Mouse (Mus musculus) forebrain, postnatal 0 days (tissue): ENCODE data around the gene 2010111I01Rik. TPM values are rescaled to one million over a fixed set of nuclear protein-coding genes. Genes with fewer than 3 reads are reported as not detected.

Experiments used
- ATAC-seq: fragments of 200-750 bp; cut with Nextera tagmentation; 2 replicates; pipeline ENCODE4 v1.8.0; 2017; ENCODE audit warnings: mild to moderate bottlenecking, moderate library complexity
- DNase-seq: peaks from one replicate; pipeline ENCODE4 v3.0.0-alpha.2; 2015
- H3K27ac ChIP-seq: fragments of 300-500 bp; sonication (generic); 2 replicates; pipeline ENCODE4 v1.5.1; 2014; ENCODE audit warnings: low read depth, mild to moderate bottlenecking, antibody characterized with exemption, low read length, moderate library complexity, mixed read lengths
- H3K27me3 ChIP-seq: fragments of 300-500 bp; sonication (generic); 2 replicates; pipeline ENCODE4 v1.6.1; 2014; ENCODE audit warnings: mild to moderate bottlenecking, low read length, mixed read lengths; ENCODE audit not compliant: insufficient read depth
- H3K36me3 ChIP-seq: fragments of 300-500 bp; sonication (generic); 2 replicates; pipeline ENCODE4 v1.6.1; 2014; ENCODE audit warnings: mild to moderate bottlenecking, moderate library complexity; ENCODE audit not compliant: insufficient read depth
- H3K4me1 ChIP-seq: fragments of 300-500 bp; sonication (generic); 2 replicates; pipeline ENCODE4 v1.6.1; 2014; ENCODE audit warnings: antibody characterized with exemption; ENCODE audit not compliant: insufficient read depth
- H3K4me2 ChIP-seq: fragments of 300-500 bp; sonication (generic); 2 replicates; pipeline ENCODE4 v1.6.1; 2014; ENCODE audit warnings: low read depth, mild to moderate bottlenecking, moderate library complexity
- H3K4me3 ChIP-seq: fragments of 300-500 bp; sonication (generic); 2 replicates; pipeline ENCODE4 v1.5.1; 2014; ENCODE audit warnings: low read depth, low read length, mixed read lengths
- H3K9ac ChIP-seq: fragments of 300-500 bp; sonication (generic); 2 replicates; pipeline ENCODE4 v1.6.1; 2014; ENCODE audit warnings: mild to moderate bottlenecking
- H3K9me3 ChIP-seq: fragments of 300-500 bp; sonication (generic); 2 replicates; pipeline ENCODE4 v1.6.1; 2016; ENCODE audit warnings: low read length
- CTCF ChIP-seq: sonication (generic); IDR thresholded peaks from 2 replicates; pipeline ENCODE4 v1.5.1; 2016; ENCODE audit warnings: antibody characterized with exemption, control low read depth, low read depth
- WGBS: fragments of 180-500 bp; shearing (Covaris S2); extraction: QIAGEN DNeasy Blood & Tissue Kit; methylation state at CpG from one replicate; pipeline ENCODE4 v1.1.7; 2014; 5-methylcytosine and 5-hydroxymethylcytosine counted together
- polyA plus RNA-seq: library from polyadenylated mRNA; unstranded; fragments of >200 nt; fragmentation: Nextera tagmentation; extraction: Ambion mirVana; gene quantifications from 2 replicates; pipeline ENCODE4 v1.2.1, GENCODE M21; 2015
- total RNA-seq: library from RNA; depleted of rRNA; stranded (reverse); fragments of >200 nt; gene quantifications from 2 replicates; pipeline ENCODE4 v1.2.3, GENCODE M21; 2014

Gene 2010111I01Rik
- total and polyA plus RNA-seq, 2 experiments from 2014 or later, result 20.3 to 47.8 TPM

DNA sequence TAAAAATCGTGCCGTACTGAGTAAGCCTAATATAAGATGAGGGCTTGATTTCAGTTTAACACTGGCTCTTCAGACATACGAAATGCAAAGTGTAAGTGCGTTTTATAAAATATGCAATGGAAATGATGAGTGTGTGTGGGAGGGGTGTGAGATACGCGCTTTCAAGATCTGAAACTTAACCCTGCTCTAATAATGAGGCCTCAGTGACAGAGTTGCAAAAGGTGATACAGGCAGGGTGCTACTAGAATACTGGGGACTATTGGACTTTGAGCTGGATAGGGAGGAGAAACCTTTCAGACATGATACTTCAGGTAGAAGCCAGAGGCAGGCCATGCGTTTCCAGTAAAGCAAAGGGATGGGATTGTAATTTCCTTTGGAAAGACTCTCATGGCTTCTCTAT is 273.4 kb downstream of the 2010111I01Rik start:
- WGBS, result 91% methylated on average over 7 of the region's 7 CpGs

DNA sequence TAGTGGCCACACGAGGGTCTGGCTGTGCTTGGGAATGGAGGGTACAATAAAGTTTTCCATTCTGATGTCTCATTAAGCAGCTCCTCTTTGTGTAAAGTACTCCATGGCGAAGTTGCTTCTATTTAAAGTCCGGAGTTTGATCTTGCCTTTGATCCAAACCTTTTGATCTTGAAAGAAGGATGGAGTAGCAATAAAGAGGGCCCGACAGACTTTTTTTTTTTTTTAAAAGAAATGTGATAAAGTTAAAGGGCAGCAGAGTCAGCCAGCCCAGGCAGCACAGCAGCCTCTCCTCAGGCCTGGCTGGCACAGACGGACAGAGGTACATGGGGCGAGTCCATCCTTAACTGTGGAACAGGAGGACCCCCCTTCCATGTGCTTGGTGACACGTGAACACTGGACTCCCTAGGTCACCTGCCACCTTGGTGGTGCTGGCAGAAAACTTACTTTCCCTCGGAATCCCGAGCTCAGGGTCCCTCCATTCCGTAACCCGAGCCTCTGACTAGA is 274.7 kb downstream of the 2010111I01Rik start:
- Histone ChIP-seq H3K9ac (peak overlapping the region; percentile 76), H3K9me3 (no peaks in the 10 kb centered on the region), H3K27ac (peak overlapping the region; percentile 70), H3K27me3 (no peaks in the 10 kb centered on the region), H3K36me3 (no peaks in the 10 kb centered on the region), H3K4me2 (peak overlapping the region; percentile 91), H3K4me3 (peak overlapping the region; percentile 67), H3K4me1 (no peaks in the 10 kb centered on the region)
- 4% methylated on average over 11 of the region's 11 CpGs for WGBS
- no peak for TF ChIP-seq CTCF
- ATAC-seq, result peak; percentile 44
- peak; percentile 25 for DNase-seq

More for the DNA sequence above, 273.4 kb downstream of the 2010111I01Rik start:
- DNase-seq (no peak), ATAC-seq (no peak)
- TF ChIP-seq CTCF, result no peak
- H3K27ac ChIP-seq, result no peak overlapping the region
- H3K27me3 ChIP-seq, result no peaks in the 10 kb centered on the region
- no peak overlapping the region for H3K4me2 ChIP-seq
- no peaks in the 10 kb centered on the region for H3K36me3 ChIP-seq
- H3K4me3 ChIP-seq, result no peak overlapping the region
- no peak overlapping the region for H3K9ac ChIP-seq
- no peaks in the 10 kb centered on the region for H3K9me3 ChIP-seq
- H3K4me1 ChIP-seq, result no peaks in the 10 kb centered on the region

DNA sequence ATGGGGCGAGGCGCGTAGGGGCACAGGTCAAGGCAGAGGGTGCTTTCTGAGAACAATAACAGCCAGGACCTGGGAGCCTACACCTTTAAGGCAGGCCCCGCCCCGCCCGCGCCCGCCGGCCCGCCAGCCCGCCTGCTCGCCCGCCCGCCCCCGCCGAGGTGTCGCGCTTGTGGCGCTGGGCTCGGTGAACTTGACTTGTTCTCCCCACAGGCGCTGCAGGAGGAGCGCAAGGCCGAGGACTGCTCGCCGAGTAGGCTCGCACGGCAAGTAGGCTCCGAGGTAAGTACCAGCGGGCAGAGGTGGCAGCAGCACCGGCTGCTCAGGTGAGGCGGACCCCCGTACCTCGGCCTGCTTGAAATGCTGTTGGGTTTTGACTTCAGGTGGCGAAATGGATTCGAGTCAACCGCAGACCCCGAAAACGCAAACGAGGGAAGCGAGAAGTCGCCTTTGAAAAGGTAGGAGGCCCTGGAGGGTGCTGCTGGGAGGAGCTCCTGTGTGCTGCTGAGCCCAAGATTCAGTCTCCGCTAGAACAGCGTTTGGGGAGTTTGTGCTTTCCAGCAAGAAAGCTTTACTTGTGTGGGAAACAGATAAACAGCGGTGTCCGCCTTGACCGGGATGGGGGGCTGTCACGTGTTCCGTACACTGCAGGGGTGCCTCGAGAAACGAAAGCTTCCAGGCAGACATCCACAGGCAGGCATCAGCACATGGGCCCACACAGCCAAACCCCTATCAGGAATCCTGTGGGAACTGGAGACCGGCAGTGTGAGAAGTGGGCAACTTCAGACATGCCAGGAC is 275.4 kb downstream of the 2010111I01Rik start:
- peak overlapping the region; percentile 67 for H3K4me3 ChIP-seq
- H3K27ac ChIP-seq, result peak overlapping the region; percentile 70
- ATAC-seq (peak; percentile 88), DNase-seq (peak; percentile 67)
- TF ChIP-seq CTCF, result no peak
- H3K9ac ChIP-seq, result peak overlapping the region; percentile 76
- no peaks in the 10 kb centered on the region for H3K27me3 ChIP-seq
- H3K4me2 ChIP-seq, result peak overlapping the region; percentile 91
- H3K4me1 ChIP-seq, result no peaks in the 10 kb centered on the region
- no peaks in the 10 kb centered on the region for H3K36me3 ChIP-seq
- H3K9me3 ChIP-seq, result no peaks in the 10 kb centered on the region
- 1% methylated on average over 50 of the region's 51 CpGs for WGBS

DNA sequence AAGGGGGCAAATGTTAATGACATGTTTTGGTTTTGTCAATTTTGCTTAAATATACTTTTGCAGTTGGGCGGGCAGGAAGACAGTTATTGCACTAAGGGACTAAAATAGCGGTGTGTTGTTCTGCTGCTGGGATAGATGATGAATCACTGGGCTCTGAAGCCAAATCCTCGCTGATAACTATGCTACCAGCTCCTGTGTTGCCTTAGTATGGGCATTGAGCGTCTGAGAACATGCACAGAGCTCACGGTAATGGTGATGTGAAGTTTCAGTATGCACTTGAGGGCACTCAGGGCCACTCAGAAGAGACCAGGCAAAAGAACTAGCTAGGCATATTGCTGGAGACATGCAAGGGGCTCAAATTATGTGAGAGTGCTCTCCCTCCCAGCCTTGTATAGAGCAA is 276.1 kb downstream of the 2010111I01Rik start:
- no peak for TF ChIP-seq CTCF
- no peak overlapping the region for H3K27ac ChIP-seq
- no peak overlapping the region for H3K9ac ChIP-seq
- no peaks in the 10 kb centered on the region for H3K4me1 ChIP-seq
- H3K36me3 ChIP-seq, result no peaks in the 10 kb centered on the region
- no peaks in the 10 kb centered on the region for H3K9me3 ChIP-seq
- H3K4me3 ChIP-seq, result peak overlapping the region; percentile 67; the same call in 1 of the 2 replicates
- DNase-seq (no peak), ATAC-seq (no peak)
- H3K4me2 ChIP-seq, result peak overlapping the region; percentile 91
- no peaks in the 10 kb centered on the region for H3K27me3 ChIP-seq
- 35% methylated on average over 5 of the region's 5 CpGs for WGBS

DNA sequence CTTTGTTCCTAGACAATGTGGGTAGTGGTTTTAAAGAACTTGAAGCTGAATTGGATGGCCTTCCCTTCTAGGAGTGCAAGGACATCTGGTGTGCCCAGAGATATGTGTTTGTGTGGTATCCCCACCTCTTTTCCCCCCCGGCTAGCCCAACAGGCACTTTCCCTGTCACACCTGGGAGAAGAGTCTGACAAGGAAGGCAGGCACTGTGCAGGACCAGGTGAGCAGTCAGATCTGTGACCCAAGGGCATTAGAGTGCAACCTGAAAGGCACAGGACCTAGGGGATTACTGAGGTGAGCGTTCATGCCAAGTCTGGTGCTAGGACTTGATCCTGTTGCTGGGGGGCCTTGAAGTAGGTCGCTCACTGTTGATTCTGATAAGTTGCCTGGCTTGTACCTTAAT is 277.0 kb downstream of the 2010111I01Rik start:
- no peaks in the 10 kb centered on the region for H3K27me3 ChIP-seq
- H3K9me3 ChIP-seq, result no peaks in the 10 kb centered on the region
- H3K36me3 ChIP-seq, result no peaks in the 10 kb centered on the region
- H3K4me1 ChIP-seq, result no peaks in the 10 kb centered on the region
- 94% methylated on average over 3 of the region's 3 CpGs for WGBS
- H3K4me2 ChIP-seq, result no peak overlapping the region
- ATAC-seq (no peak), DNase-seq (no peak)
- H3K27ac ChIP-seq, result no peak overlapping the region
- TF ChIP-seq CTCF, result no peak
- H3K9ac ChIP-seq, result no peak overlapping the region
- H3K4me3 ChIP-seq, result no peak overlapping the region

DNA sequence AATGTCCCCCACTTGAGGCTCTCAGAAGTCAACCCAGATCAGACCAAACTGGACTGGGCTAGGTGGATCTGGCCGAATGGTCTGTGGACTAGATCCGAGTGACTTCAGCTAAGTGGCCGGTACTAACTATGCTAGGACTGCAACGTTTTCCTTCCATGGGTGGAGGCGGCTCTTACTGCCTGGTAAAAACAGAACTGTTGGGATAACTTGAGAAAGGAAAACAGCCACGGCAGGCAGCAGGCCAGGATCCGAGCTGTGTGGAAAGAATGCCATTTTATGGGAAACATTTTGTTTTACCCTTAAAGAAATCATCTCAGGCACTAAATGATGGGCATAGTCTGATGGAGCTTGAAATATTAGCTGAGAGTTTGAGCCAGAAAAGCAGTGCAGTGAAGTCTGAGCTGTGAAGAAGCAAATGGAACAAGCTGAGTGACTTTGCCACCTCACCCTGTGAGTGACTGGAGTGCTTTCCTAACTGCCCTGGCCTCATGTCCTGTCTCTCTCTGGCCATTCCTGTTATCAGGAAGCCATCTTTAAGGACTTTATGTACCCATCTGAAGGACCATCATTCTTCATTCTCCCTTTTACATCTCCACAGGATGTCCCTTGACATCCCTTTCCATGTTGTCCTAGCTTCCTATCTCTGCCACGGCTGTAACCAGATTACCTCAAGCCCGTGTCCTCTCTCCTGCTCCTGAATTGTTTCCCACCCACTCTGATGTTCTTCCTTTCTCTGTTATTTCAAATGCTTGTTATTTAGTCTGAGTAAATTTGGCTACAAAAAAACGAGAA is 277.9 kb downstream of the 2010111I01Rik start:
- no peak overlapping the region for H3K4me3 ChIP-seq
- WGBS, result 70% methylated on average over 10 of the region's 10 CpGs
- no peaks in the 10 kb centered on the region for H3K36me3 ChIP-seq
- TF ChIP-seq CTCF, result no peak
- no peak overlapping the region for H3K9ac ChIP-seq
- no peak overlapping the region for H3K27ac ChIP-seq
- no peak overlapping the region for H3K4me2 ChIP-seq
- H3K27me3 ChIP-seq, result no peaks in the 10 kb centered on the region
- ATAC-seq (no peak), DNase-seq (no peak)
- no peaks in the 10 kb centered on the region for H3K9me3 ChIP-seq
- H3K4me1 ChIP-seq, result no peaks in the 10 kb centered on the region

DNA sequence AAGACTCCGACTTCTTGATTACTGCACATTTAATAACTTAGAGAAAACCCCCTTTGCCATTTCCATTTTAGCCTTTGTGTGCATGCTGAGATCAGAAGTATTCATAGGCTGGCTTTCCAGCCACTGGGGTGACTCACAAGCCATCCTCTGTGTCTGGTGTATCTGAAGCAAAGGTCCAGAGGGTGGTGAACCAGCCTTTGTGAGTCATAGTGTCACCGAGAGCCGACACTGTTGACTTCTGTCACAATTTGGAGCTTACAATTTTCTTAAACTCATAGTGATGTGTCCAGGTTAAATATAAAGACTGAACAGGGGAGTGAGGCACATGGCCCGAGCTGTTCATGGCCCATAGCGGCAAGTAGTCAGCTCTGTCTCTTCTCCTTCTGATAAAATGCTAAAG is 278.9 kb downstream of the 2010111I01Rik start:
- no peaks in the 10 kb centered on the region for H3K27me3 ChIP-seq
- H3K9me3 ChIP-seq, result no peaks in the 10 kb centered on the region
- no peak overlapping the region for H3K27ac ChIP-seq
- DNase-seq (no peak), ATAC-seq (no peak)
- no peak for TF ChIP-seq CTCF
- no peaks in the 10 kb centered on the region for H3K36me3 ChIP-seq
- WGBS, result 76% methylated on average over 5 of the region's 5 CpGs
- no peak overlapping the region for H3K4me3 ChIP-seq
- no peak overlapping the region for H3K4me2 ChIP-seq
- H3K4me1 ChIP-seq, result no peaks in the 10 kb centered on the region
- H3K9ac ChIP-seq, result no peak overlapping the region
